Mouse (Mus musculus) thymus, postnatal 25 days (tissue): Measurements from ENCODE around the gene Zfp365.

Source experiments
- DNase-seq: peaks from one replicate; pipeline ENCODE4 v3.0.0; 2022

Gene Zfp365

DNA sequence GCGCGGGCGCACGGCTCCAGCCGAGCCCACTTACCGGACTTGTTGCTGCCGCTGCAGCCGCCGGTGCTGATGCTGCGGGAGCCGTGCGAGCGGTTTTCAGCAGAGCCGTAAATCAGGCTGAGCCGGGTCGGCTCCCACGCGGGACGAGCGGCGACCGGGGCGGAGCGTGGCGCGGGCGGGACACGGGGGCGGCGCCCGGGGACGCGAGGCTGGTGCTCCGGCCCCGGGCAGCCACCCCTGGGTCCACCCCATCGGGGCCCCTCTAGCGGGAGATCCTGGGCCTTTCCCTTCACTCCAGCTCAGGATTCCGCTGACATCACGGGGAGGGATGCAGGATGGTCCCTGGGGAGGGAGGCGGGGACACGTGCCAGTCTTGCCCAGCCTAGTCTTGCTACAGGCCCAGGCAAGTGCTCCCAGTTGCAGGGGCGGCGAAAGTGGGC, at the start of gene Zfp365:
Zfp365 (minus strand) TSS at position 326 of the 440 bp plus-strand sequence.
- DNase-seq: peak; percentile 35

DNA sequence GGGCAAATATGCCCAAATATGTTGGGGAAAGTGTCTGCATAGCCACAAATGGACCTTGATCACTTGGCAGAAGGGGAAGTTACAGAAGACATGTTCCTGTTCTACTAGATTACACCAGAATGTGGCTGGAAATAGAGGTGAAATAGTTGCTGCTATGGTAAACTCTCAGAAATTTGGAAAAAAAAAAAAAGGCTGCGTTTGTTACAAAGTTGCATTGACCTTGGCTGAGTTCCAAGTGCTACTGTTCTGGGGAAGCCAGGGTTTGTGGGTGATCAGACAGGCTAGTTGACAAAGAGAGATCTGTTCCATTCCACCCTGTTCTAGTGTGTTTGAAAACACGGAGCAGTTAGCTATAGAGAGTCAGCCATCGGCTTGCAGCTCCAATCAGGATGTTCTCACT, 47.5 kb upstream of the Zfp365 start:
- no peak for DNase-seq

DNA sequence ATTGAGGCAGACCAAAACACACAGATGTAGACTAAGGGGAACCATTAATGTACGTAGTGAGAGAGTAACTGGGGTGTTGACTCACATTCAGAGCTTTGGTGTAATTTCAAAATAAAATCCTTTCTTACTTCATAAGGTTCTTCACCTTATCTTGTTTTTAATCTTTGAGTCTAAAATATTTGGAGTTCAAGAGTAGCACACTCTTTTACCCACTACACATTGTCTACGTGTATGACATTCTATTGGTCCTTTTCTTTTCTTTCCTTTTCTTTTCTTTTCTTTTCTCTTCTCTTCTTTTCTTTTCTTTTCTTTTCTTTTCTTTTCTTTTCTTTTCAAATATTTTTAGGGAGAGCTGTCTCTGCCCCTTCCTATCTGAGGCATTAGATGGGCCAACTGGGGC, 43.5 kb upstream of the Zfp365 start:
- no peak for DNase-seq

DNA sequence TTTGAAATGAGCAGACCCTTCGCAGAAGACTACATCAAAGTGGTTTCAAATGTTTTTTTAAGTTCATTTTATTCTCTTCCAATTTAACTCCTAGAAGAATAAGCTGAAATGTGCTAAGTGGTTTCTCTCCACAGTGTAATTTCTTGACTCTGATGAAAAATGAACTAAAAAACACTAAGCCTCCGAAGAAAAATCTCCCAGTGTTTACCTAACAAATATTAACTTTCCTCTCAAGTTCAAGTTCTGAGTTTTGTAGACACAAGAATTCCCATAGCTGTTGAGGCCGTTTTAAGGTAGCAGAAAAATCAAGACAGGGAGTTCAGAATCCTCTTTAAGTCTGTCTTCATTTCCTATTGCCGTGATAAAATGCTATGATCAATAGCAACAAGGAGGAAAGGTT, 39.2 kb upstream of the Zfp365 start:
- no peak for DNase-seq

DNA sequence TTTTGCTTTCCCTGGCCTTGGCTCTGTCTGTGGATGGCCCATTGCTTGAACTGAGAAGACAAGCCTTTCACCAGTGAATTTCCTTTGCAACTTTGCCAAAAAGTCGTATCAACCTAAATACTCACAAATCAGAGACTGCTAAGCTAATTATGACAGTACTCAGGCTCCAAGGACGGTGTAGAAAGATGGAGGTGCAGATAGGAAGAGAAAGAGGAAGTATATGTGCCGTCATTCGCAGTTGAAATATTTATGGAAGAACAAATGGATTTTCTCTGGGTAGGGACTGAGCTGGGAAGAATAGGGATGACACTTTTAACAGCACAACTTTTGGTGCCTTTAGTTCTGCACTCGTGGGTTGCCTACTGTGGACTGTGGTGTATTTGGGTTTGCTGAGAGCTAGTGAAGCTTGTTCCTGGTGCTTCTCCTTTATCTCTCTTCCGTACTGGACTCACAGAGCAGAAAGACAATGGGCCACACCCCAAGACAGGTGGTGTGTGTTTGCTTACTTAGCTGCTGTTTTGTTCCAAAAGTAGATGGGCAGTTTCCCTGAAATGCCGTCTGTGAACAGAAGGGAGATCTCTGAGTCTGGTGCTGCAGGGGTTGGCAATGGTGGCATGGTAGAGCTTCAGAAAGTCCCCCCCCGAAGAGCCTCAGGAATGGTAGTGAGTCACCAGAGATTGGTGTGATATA, 37.7 kb upstream of the Zfp365 start:
- DNase-seq: no peak

- DNase-seq: no peak
Measured at GRCm38 (mm10) chr10:67943513-67943912, 31.1 kb upstream of the Zfp365 start.

- no peak for DNase-seq
Measured at GRCm38 (mm10) chr10:67939546-67939945, 27.1 kb upstream of the Zfp365 start.

GRCm38 (mm10) chr10:67937775-67938174, 25.3 kb upstream of the Zfp365 start:
- DNase-seq: no peak

DNA sequence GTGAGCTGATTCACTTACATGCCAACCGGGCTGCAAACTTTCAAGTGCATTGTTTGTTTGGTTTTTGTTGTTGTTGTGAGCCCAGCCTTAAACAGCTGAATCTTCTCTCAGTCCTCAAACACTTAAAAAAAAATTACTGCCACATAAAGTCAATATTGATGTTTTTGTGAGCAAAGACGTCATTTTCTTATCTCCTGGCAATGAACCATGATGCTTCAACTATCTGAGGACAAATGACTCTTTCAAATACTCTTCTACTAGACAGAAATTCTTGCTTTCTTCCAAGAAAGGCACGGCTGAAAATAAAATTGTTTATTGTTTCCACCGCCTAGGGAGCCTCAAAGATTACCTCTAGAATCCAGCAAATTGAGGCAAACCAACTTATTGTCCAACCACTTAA, 24.5 kb upstream of the Zfp365 start:
- DNase-seq: no peak

DNA sequence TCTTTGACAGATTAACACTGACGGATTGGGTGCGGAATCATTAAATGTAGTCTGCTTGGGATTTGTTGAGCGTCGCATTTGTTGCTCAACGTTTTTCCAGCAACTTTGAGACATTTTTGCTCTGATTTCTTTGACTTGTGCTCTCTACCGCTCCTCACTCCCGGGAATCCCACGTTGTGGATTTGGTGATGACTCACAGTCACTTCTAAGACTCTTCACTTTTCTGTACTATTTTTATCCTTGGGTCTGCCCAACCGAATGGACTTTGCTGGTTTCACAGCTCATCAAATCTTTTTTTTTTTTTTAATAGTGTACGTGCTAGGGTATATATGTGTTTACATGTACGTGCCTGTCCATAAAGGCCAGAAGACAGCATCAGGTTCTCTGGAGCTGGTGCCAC, 20.3 kb upstream of the Zfp365 start:
- DNase-seq: no peak

- DNase-seq: no peak
Measured at GRCm38 (mm10) chr10:67931328-67931727, 18.9 kb upstream of the Zfp365 start.

- no peak for DNase-seq
Measured at GRCm38 (mm10) chr10:67928584-67928983, 16.1 kb upstream of the Zfp365 start.

DNA sequence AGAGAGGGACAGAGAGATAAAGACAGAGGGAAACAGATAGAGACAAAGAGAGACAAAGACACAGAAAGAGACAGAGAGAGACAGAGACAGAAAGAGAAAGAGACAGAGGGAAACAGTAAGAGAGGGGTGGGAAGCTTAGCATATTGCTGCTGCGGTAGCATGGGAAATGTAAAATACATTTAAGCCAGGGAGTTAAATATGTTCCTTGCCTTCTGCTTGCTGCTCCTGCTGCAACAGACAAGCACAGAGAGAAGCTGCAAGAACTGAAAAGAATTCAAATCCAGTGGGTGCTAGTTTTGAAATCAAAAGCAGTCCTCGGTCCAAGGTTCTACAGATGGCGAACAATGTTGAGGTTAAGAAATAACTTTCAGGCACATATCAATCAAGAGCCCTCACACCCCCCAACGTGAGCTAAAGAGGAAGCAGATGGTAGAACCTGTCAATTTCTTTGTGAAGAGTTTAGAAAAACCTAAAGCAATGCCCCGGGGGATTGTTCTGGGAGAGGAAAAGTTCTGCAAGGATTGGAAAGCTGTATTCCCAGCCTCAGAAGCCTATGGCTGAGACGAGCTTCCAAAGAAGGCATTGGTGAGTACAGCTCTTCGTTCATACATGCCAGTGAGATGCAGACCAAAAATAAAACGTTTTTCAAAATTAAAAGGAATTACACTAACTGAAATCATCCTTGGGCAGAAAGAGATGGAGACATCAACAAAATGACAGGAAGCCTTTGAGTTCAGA, 15.4 kb upstream of the Zfp365 start:
- DNase-seq: no peak

- DNase-seq: peak; percentile 52
Measured at GRCm38 (mm10) chr10:67924030-67924429, 11.6 kb upstream of the Zfp365 start.

DNA sequence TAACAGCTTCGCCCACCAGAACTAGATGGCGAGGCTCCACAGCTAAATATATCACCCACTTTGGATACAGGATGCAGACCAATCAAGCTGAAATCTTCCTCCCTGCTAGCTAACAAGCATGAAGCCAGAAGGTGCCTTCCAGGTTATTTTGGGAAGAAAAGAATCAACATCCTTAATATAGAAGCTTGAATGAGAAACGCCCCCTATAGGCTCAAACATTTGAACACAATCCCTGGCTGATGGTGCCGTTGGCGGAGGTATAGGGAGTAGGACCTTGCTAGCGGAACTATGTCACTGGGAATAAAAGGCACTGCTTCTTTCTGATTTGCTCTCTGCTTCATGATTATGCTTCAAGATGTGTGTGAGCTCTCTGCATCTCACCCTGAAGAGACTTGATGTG, 9.3 kb upstream of the Zfp365 start:
- no peak for DNase-seq

DNA sequence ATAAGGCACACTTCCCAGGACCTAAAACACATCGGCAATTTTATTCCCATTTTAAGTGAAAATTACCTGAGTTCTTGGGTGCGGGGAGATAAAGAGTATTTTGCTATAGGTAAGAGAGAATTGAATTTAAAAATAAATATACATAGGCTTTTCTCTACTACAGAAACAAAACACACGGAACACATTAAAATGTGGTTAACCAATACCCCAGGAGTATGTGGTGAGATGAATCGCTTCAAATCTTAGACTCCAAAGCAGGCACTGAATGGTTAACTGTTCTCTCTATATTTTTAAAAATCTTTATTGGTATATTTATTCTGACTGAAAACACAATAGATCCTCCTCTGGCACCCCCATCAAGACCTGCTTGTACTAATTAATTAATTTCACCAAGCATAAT, 7.2 kb upstream of the Zfp365 start:
- DNase-seq: no peak

- DNase-seq: no peak
Measured at GRCm38 (mm10) chr10:67918194-67918899, 5.9 kb upstream of the Zfp365 start.

DNA sequence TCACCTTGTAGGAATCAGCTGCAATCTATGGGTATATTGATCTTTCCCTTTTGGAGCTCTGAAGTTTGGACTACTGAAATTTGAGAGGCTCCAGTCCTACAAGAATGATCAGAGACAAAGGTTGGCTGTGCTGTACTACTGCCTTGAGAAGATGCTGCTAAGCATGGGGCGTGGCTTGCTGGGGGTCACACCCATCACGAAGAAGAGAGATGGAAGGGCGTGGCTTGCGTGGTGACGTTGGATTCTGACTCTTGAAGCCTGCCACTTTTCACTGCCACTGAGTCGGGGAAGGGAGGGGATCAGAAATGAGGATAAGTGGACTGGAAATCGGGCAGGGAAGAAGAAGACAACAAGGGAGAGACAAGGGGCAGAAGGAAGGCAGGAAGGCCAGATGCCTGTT, 4.9 kb upstream of the Zfp365 start:
- no peak for DNase-seq

- DNase-seq: peak; percentile 54
Measured at GRCm38 (mm10) chr10:67911447-67912336, 770 bp downstream of the Zfp365 start.

DNA sequence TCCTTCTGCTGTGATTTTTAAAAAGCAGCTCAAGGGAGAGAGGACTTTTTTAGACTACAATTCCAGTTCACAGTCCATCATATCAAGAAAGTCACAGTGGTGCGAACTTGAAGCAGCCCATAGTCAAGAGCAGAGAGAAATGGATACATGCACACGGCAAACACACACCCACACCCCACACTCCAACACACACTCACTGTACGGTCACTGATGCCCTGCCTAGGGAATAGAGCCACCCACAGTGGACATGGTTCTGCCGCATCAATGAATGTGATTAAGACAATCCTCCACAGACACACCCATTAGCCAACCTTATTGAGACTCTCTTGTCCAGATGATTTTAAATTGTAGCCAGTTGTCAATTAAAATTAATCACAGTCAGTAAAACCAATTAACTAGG, 4.5 kb downstream of the Zfp365 start:
- no peak for DNase-seq

DNA sequence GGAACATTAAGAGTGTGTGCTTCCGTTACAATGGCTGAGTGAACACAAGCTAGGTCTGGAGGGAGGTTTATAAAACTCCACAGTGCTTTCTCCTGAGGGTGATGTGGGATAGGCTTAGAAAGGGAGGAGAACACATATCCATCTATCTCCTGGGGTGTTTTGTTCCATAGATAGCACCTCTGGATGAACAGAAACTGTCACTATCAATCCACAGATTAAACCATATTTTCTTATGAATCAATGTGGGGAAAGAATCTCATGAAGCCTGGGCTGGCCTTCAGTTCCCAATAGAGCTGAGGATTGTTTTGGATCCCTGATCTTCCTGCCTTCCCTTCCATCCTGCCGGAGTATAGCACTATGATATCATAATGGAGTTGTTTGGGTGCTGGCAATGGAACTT, 5.5 kb downstream of the Zfp365 start:
- no peak for DNase-seq

- no peak for DNase-seq
Measured at GRCm38 (mm10) chr10:67906063-67906462, 6.4 kb downstream of the Zfp365 start.

DNA sequence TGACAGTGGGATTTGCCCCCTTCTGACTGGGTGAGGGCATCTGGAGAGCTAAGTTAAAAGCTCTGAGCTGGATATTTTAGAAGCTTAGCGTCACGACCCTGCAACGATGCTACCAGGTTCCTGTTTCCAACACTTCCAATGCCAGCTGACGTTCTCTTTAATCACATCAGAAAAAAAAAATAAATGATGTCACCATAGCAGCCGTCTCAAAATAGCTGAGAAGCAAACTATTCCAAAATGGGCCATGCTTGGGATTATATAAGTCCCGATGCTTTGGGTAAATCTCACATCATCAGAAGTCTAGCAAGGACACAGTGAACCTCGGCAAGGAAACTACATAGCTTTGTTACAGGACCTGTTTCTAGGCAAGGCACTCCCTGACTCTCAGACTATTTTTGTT, 9.1 kb downstream of the Zfp365 start:
- no peak for DNase-seq
